Mouse (Mus musculus): Measurements from ENCODE around the gene Rabep1. TPM values are rescaled to one million over a fixed set of nuclear protein-coding genes. Genes with fewer than 3 reads are reported as not detected.
"Not testable (repeated sequence)": the region's sequence is repeated elsewhere in the genome, so short reads cannot be mapped to it uniquely, and the experiment has no call there.

The Rabep1 gene
- polyA plus RNA-seq, 1 experiment from 2014 or later: 55.2 TPM

DNA sequence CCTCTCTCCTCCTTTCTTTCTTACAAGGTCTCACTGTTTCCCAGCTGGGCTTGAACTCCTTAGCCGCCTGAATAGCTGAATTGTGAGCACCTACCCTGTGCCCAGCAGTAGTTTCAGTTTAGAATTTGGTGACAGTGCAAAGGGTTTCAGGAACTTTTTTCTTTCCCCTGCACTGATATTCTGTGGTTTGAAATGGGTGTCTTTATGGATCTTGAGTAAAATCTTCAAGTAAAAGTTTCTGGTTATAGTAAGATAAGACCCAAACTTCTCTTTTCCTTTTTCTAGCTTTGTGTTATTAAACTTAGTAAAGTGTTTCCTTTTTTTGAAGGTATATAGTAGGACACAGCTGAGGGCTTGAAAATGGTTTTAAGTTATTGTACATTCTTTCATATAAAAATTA, 26.5 kb downstream of the Rabep1 start:
- Histone ChIP-seq H3K36me3 (replicated peaks) (no peaks in the 10 kb centered on the region), H3K4me1 (peaks cover 4% of the 10 kb centered on the region; the same call in 1 of the 2 replicates), H3K4me3 (replicated peaks) (no peak overlapping the region), H3K4me2 (no peak overlapping the region), H3K9me3 (no peaks in the 10 kb centered on the region), H3K9ac (no peak overlapping the region), H3K27ac (no peak overlapping the region), H3K27me3 (no peaks in the 10 kb centered on the region)
- ATAC-seq (ENCODE audit: low FRiP score): no peak
- WGBS: 81% methylated on average over 1 of the region's 1 CpGs

DNA sequence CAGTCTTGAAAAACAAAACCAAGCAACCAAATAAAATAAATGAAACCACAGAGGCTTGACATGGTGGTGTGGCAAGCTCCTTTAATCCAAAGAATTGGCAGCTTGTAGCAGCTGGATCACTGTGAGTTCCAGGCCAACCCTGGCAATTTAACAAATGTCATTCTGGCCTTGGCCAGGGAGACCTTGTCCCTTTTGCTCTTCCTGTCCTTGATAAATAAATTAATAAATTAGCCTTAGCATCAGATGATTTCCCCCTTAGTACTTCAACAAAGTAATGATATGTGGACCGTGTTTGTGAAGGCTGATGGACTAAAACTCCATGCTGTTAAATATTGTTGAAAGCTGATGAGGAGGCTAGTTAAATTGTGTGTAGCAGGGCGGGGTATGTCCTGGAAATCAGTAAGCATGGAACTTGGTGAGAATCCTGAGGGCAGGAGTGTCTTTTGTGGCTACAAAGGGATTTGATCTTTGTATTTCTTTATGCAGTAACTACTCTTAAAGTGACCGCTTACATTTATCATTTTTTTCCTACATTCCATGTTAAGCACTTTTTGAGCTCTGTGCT, 27.3 kb downstream of the Rabep1 start:
- peaks cover 4% of the 10 kb centered on the region; the same call in 1 of the 2 replicates for H3K4me1 ChIP-seq
- H3K9ac ChIP-seq: no peak overlapping the region
- ATAC-seq (ENCODE audit: low FRiP score): no peak
- H3K27ac ChIP-seq: no peak overlapping the region
- H3K4me3 ChIP-seq (replicated peaks): no peak overlapping the region
- no peak overlapping the region for H3K4me2 ChIP-seq
- 91% methylated on average over 3 of the region's 3 CpGs for WGBS
- H3K9me3 ChIP-seq: no peaks in the 10 kb centered on the region
- no peaks in the 10 kb centered on the region for H3K36me3 ChIP-seq (replicated peaks)
- no peaks in the 10 kb centered on the region for H3K27me3 ChIP-seq

DNA sequence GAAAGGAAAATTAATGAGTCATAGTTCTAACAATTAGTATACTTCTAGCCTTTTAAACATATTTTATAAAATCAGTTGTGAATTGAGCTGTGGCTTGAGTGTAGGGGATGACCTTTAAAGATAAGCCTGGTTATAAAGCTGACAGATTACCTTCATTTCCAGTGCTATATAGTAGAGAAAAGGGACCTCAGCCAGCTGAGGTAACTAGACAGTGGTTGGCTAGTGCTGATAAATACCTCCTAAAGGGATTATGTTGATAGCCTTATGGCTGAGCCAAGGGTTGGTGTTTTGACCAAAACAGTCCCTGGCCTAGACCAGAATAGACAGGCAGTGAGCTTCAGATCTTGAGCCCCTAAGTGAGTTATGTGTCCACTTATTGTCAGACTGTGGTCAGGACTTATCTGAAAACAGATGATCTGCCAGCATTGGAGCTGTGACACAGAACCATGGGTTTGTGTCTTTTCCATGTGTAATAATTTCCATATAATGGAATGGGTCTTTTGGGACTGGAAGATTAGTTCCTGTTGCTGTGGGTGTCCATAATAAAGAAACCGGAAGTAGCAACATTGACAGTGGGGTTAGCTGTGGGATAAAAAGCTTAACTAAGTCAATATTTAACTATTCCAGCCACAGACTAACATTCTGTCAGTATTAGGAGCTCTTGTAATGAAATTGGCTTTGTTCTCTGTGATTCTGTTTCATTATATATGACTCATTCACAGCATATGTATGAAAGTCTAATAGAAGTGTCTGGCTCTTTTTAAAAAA, 29.5 kb downstream of the Rabep1 start:
- H3K4me3 ChIP-seq (replicated peaks): no peak overlapping the region
- H3K36me3 ChIP-seq (replicated peaks): 0 out of 2 replicates have a peak, but pooled peaks cover under 1% of the 10 kb centered on the region
- H3K9ac ChIP-seq: no peak overlapping the region
- H3K27me3 ChIP-seq: no peaks in the 10 kb centered on the region
- no peak for ATAC-seq (ENCODE audit: low FRiP score)
- H3K4me2 ChIP-seq: no peak overlapping the region
- H3K4me1 ChIP-seq: peaks cover 4% of the 10 kb centered on the region; the same call in 1 of the 2 replicates
- WGBS: 84% methylated on average over 1 of the region's 1 CpGs
- H3K9me3 ChIP-seq: no peaks in the 10 kb centered on the region
- no peak overlapping the region for H3K27ac ChIP-seq

DNA sequence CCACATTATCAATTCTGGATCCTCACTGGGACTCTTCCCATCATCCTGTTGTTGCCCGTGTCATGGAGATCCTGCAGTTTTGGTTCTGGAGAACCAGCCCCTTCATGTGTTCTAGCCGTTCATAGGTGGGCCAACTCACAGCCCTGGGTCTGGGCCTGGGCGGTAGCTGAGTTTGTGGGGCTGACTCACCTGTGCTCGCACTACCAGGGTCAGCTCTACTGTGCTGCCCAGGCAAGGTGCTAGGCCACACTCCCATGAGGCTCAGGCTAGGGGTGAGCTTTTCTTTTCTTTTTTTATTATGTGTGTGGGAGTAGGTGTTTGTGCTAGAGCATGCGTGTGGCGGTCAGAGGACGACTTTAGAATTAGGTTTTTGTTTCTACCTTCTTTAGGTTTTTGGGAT, 33.1 kb downstream of the Rabep1 start:
- WGBS: 92% methylated on average over 7 of the region's 7 CpGs
- no peak for ATAC-seq (ENCODE audit: low FRiP score)
- H3K4me2 ChIP-seq: no peak overlapping the region
- H3K4me3 ChIP-seq (replicated peaks): no peak overlapping the region
- H3K9ac ChIP-seq: no peak overlapping the region
- H3K27ac ChIP-seq: no peak overlapping the region
- no peaks in the 10 kb centered on the region for H3K9me3 ChIP-seq
- H3K4me1 ChIP-seq: peaks cover 4% of the 10 kb centered on the region; the same call in 1 of the 2 replicates
- H3K36me3 ChIP-seq (replicated peaks): 0 out of 2 replicates have a peak, but pooled peaks cover 7% of the 10 kb centered on the region
- no peaks in the 10 kb centered on the region for H3K27me3 ChIP-seq

DNA sequence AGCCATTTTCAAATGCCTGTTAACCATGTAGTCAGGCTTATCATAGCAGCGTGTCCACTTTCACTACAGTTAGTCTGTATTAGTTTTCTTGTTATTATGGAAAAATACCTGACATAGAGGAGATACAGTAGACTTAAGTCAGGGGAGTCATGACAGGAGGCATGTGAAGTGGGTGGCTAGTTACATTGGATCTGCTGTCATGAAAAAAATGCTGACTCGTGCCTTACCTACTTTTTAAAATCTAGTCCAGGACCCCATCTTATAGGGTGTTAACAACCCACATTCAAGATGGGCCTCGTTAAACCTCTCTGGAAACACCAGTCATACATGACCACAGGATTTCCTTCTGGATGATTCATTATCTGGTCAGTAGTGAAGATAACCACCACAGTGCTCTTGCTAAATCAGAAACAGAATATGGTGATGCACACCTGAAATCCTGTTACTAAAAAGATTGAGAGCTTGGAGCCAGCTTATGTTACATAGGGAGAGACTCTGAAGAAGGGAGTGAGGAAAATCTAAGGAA, 38.4 kb downstream of the Rabep1 start:
- Histone ChIP-seq H3K27ac (no peak overlapping the region), H3K9me3 (no peaks in the 10 kb centered on the region), H3K9ac (no peak overlapping the region), H3K4me1 (no peaks in the 10 kb centered on the region), H3K36me3 (replicated peaks) (peaks cover 26% of the 10 kb centered on the region), H3K4me2 (no peak overlapping the region), H3K4me3 (replicated peaks) (no peak overlapping the region), H3K27me3 (no peaks in the 10 kb centered on the region)
- 93% methylated on average over 3 of the region's 3 CpGs for WGBS
- ATAC-seq (ENCODE audit: low FRiP score): no peak

DNA sequence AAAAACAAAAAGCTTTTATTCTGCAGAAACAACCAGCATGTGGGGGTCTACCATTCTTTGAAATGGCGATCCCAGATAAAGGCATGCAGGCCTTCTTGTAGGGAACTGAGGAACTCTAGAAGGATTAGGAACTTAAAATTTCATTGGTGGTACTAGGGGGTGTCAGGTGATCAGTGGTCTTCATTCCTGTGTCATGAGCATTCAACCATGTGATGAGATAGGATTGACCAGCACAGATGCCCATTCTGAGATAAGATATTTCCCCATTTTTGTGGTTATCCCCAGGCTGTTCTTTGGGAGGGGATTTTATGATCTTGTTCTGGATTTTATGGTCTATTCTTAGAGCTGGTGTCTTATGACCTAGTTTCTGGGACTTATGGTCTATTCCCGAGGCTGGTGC, 46.1 kb downstream of the Rabep1 start:
- H3K36me3 ChIP-seq (replicated peaks): peaks cover 51% of the 10 kb centered on the region
- ATAC-seq (ENCODE audit: low FRiP score): no peak
- no peak overlapping the region for H3K9ac ChIP-seq
- 92% methylated on average over 2 of the region's 2 CpGs for WGBS
- H3K4me3 ChIP-seq (replicated peaks): no peak overlapping the region
- no peak overlapping the region for H3K27ac ChIP-seq
- no peaks in the 10 kb centered on the region for H3K9me3 ChIP-seq
- H3K27me3 ChIP-seq: no peaks in the 10 kb centered on the region
- H3K4me1 ChIP-seq: no peaks in the 10 kb centered on the region
- no peak overlapping the region for H3K4me2 ChIP-seq

DNA sequence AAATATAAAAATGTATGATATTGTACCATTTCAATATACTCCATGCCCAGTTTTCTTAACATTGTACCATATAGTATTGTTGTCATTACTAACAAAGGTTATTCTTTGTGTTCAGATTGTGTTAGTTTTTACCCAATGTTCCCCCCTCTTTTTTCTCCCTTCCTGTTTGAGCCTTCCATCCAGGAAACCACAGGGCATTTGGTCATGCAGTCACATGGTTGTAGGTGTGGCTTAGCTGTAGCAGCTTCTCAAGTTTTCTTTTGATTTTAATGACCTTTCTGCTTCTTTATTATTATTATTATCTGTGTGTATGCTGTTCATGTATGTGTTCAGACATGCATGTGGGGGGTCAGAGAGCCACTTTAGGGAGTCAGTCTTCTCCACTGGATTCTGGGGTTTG, 47.0 kb downstream of the Rabep1 start:
- Histone ChIP-seq H3K27me3 (no peaks in the 10 kb centered on the region), H3K4me3 (replicated peaks) (no peak overlapping the region), H3K36me3 (replicated peaks) (peaks cover 52% of the 10 kb centered on the region), H3K27ac (no peak overlapping the region), H3K4me2 (no peak overlapping the region), H3K4me1 (no peaks in the 10 kb centered on the region), H3K9me3 (no peaks in the 10 kb centered on the region), H3K9ac (no peak overlapping the region)
- ATAC-seq (ENCODE audit: low FRiP score): no peak

DNA sequence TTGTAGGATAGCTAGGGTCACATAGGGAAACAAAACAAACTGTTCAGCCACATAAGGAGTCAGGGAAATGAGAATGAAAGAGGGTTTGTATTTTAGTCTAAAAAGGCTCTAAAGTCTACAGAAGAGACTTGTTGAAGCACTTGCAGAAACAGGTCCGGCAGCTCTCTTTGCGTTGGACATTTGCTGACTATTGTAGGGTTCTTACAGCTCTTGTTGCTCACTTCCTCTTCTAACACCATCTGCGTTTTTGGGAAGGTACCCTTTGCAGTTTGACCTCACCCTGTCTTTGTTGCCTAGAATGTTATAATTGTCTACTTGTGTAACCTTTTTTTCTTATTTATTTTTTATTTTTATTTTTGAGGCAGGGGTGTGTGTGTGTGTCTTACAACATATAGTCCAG, 53.1 kb downstream of the Rabep1 start:
- no peak overlapping the region for H3K9ac ChIP-seq
- no peaks in the 10 kb centered on the region for H3K9me3 ChIP-seq
- H3K36me3 ChIP-seq (replicated peaks): peaks cover 34% of the 10 kb centered on the region
- WGBS: 94% methylated on average over 3 of the region's 3 CpGs
- no peak overlapping the region for H3K4me2 ChIP-seq
- no peaks in the 10 kb centered on the region for H3K27me3 ChIP-seq
- no peak overlapping the region for H3K4me3 ChIP-seq (replicated peaks)
- no peak for ATAC-seq (ENCODE audit: low FRiP score)
- H3K4me1 ChIP-seq: no peaks in the 10 kb centered on the region
- no peak overlapping the region for H3K27ac ChIP-seq

DNA sequence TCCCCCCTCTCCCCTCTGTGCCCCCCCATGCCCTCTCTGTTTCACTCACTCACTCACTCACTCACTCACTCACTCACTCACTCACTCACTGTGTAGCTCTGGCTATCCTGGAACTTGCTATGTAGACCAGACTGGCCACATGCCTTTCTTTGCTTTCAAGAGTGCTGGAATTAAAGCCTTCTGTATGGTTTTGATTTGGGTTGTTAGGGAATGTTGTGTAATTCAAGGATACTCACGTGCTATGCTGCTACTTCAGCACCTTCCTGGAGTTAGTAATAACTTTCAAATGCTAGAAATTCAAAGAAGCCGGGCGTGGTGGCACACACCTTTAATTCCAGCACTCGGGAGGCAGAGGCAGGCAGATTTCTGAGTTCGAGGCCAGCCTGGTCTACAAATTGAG, 53.6 kb downstream of the Rabep1 start:
- not testable (repeated sequence) for H3K4me3 ChIP-seq (replicated peaks); ATAC-seq (ENCODE audit: low FRiP score); H3K4me2 ChIP-seq; H3K27ac ChIP-seq; H3K4me1 ChIP-seq; H3K9me3 ChIP-seq; H3K27me3 ChIP-seq; H3K9ac ChIP-seq
- WGBS: 95% methylated on average over 5 of the region's 5 CpGs
- H3K36me3 ChIP-seq (replicated peaks): peaks cover 37% of the 10 kb centered on the region

DNA sequence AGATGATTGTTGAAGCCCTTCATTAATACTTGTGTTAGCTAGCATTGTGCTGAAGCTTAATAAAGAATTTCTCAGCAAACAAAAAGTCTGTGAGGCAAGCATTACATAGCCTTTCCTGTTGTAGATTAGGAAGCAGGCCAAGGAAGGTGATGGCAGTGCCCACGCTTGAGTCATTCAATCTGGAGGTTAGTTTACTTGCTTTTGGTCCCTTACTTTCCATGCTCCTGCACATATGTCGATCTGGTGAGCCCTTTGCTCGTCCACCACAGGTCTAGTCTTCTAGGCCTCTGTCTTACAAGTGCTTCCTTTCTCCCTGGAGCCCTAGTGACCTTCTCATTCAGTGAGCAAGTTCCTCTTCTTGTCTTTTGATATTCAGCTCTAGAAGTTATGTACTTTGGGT, 62.1 kb downstream of the Rabep1 start:
- Histone ChIP-seq H3K4me3 (replicated peaks) (no peak overlapping the region), H3K27me3 (no peaks in the 10 kb centered on the region), H3K9ac (no peak overlapping the region), H3K4me1 (no peaks in the 10 kb centered on the region), H3K4me2 (no peak overlapping the region), H3K9me3 (no peaks in the 10 kb centered on the region), H3K27ac (no peak overlapping the region), H3K36me3 (replicated peaks) (peaks cover 36% of the 10 kb centered on the region)
- ATAC-seq (ENCODE audit: low FRiP score): no peak
- 91% methylated on average over 3 of the region's 3 CpGs for whole genome bisulfite sequencing

DNA sequence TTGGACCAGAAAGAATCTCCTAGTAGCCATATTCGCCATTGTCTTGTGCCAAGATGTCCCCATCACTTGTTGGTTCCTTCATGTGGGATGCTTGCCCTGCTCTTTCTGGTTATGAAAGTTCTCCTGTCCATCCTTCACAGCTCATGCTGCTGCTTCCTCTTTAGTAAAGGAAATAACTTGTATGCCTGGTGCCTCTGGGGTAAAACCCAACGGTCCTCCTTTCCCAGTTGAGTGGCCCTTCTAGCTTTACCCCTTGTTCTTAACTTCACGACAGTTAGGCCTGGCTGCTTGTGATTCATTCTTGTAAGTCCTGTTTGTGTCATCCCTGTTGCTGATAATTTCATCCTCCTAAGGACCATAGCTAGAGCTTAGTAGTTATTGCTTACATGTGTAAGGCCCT, 66.7 kb downstream of the Rabep1 start:
- H3K27ac ChIP-seq: no peak overlapping the region
- no peaks in the 10 kb centered on the region for H3K9me3 ChIP-seq
- H3K27me3 ChIP-seq: no peaks in the 10 kb centered on the region
- H3K36me3 ChIP-seq (replicated peaks): peaks cover 37% of the 10 kb centered on the region
- H3K4me2 ChIP-seq: no peak overlapping the region
- no peaks in the 10 kb centered on the region for H3K4me1 ChIP-seq
- H3K4me3 ChIP-seq (replicated peaks): no peak overlapping the region
- no peak for ATAC-seq (ENCODE audit: low FRiP score)
- 96% methylated on average over 3 of the region's 3 CpGs for WGBS
- no peak overlapping the region for H3K9ac ChIP-seq

DNA sequence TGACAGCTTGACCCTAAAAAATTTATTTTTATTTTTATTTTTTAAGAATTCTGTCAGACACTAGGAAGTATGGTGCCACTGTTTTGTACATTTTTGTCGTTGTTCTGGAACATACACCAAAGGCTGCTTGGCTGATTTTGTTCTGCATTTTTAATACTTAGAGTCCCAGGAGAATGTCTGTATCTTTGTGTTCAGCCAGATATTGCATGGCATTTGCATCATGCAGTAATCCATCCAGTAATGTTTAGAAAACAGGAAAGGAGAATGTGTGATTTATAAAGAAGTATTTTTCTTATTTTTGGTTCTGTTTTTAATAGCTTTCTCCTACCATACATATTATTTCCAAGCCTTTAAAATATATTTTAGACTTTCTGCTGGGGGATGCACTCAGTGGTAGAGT, 67.3 kb downstream of the Rabep1 start:
- Histone ChIP-seq H3K9me3 (no peaks in the 10 kb centered on the region), H3K36me3 (replicated peaks) (peaks cover 37% of the 10 kb centered on the region), H3K4me3 (replicated peaks) (no peak overlapping the region), H3K9ac (no peak overlapping the region), H3K4me1 (no peaks in the 10 kb centered on the region), H3K27ac (no peak overlapping the region), H3K27me3 (no peaks in the 10 kb centered on the region), H3K4me2 (no peak overlapping the region)
- 98% methylated on average over 1 of the region's 1 CpGs for WGBS
- ATAC-seq (ENCODE audit: low FRiP score): no peak

DNA sequence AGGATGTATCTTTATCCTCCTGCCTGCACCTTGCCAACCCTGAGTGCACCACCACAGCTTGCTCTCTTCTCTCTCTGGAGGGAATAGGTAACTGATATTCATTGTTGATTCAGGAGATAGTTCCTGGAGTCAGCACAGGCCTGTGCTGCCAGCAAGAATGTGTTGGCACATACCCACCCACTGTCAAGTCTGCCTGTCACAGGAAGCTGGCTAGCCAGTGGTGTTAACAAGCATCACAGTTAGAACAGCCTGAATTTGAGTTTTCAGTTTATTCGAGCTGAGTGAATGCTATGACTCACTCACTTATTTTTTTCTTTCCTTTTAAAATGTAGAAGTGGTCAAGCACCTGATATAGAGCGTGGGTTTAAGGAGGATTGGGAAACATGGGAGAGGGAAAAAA, 73.3 kb downstream of the Rabep1 start:
- Histone ChIP-seq H3K27me3 (no peaks in the 10 kb centered on the region), H3K4me2 (no peak overlapping the region), H3K9ac (no peak overlapping the region), H3K9me3 (no peaks in the 10 kb centered on the region), H3K36me3 (replicated peaks) (peaks cover 34% of the 10 kb centered on the region), H3K4me1 (no peaks in the 10 kb centered on the region), H3K27ac (no peak overlapping the region), H3K4me3 (replicated peaks) (no peak overlapping the region)
- ATAC-seq (ENCODE audit: low FRiP score): no peak
- 95% methylated on average over 2 of the region's 2 CpGs for WGBS

Measured in forebrain, embryonic 12.5 days (tissue).